Mouse (Mus musculus) bone marrow macrophage, adult 2 months (primary cell): ENCODE data around the gene Aamdc.

Source experiments
- CTCF ChIP-seq: IDR thresholded peaks from 2 replicates; pipeline ENCODE4 v1.5.1; 2012; ENCODE audit warnings: low read depth, mild to moderate bottlenecking, low read length, moderate library complexity
- POLR2A ChIP-seq: IDR thresholded peaks from 2 replicates; pipeline ENCODE4 v1.6.1; 2012; ENCODE audit warnings: mild to moderate bottlenecking, low read depth, low read length, borderline replicate concordance

GRCm38 (mm10) chr7:97546462-97546861, 32.8 kb downstream of the Aamdc start:
- TF ChIP-seq CTCF = no peak
- no peak for TF ChIP-seq POLR2A
